30 mouse cellular contexts compared by ENCODE assay signal in genomic region chrX:68243958-68244357, GRCm38 (mm10).
"Had no signal": no experiment of that assay in that cellular context is flagged by ENCODE, and none has a peak within 500 bp of the region (broad histone marks: within the 10 kb centered on the region; RNA-seq: fewer than 3 reads in every experiment).

No protein-coding gene starts in this region.

- H3K27ac ChIP-seq: embryonic facial prominence, embryonic 10.5 days; embryonic facial prominence, embryonic 12.5 days; embryonic facial prominence, embryonic 13.5 days; embryonic facial prominence, embryonic 15.5 days; forebrain, embryonic 10.5 days; forebrain, embryonic 12.5 days; forebrain, embryonic 13.5 days; forebrain, embryonic 15.5 days; gastrocnemius, adult 2 months; heart, adult 2 months had no signal

- DNase-seq: cerebellum, adult 18-20 months; cerebellum, adult 2 months; cerebellum, adult 8-10 months; cerebellum, adult 9-10 months; cerebellum, adult 9-11 months; cerebellum, postnatal 10 days; cerebellum, postnatal 14 days; cerebellum, postnatal 25 days; cerebellum, postnatal 36 days; embryo, embryonic 11 days; forebrain, postnatal 0 days; gastrocnemius, adult 2 months; gastrocnemius, postnatal 10 days; gastrocnemius, postnatal 14 days; gastrocnemius, postnatal 25 days; gastrocnemius, postnatal 36 days; heart, adult 11 months; heart, adult 18-20 months; heart, adult 2 months had no signal

- H3K9ac ChIP-seq: embryonic facial prominence, embryonic 12.5 days; embryonic facial prominence, embryonic 13.5 days; embryonic facial prominence, embryonic 15.5 days; forebrain, embryonic 12.5 days; forebrain, embryonic 13.5 days; forebrain, embryonic 15.5 days; forebrain, postnatal 0 days had no signal

- H3K36me3 ChIP-seq: embryonic facial prominence, embryonic 10.5 days; embryonic facial prominence, embryonic 12.5 days; embryonic facial prominence, embryonic 13.5 days; embryonic facial prominence, embryonic 15.5 days; forebrain, embryonic 10.5 days; forebrain, embryonic 12.5 days; forebrain, embryonic 15.5 days had no signal

- ATAC-seq: forebrain, embryonic 13.5 days; forebrain, embryonic 14.5 days; forebrain, embryonic 15.5 days; forebrain, embryonic 16.5 days; forebrain, postnatal 0 days had no signal

- H3K4me2 ChIP-seq: embryonic facial prominence, embryonic 12.5 days; embryonic facial prominence, embryonic 13.5 days; embryonic facial prominence, embryonic 15.5 days; forebrain, embryonic 12.5 days; forebrain, embryonic 13.5 days; forebrain, embryonic 15.5 days had no signal

- H3K9me3 ChIP-seq: embryonic facial prominence, embryonic 10.5 days; embryonic facial prominence, embryonic 12.5 days; embryonic facial prominence, embryonic 13.5 days; embryonic facial prominence, embryonic 15.5 days; forebrain, embryonic 10.5 days; forebrain, embryonic 12.5 days; forebrain, embryonic 13.5 days; forebrain, embryonic 15.5 days had no signal

- H3K27me3 ChIP-seq: embryonic facial prominence, embryonic 12.5 days; embryonic facial prominence, embryonic 13.5 days; embryonic facial prominence, embryonic 15.5 days; forebrain, embryonic 12.5 days; forebrain, embryonic 13.5 days; forebrain, embryonic 15.5 days had no signal

- H3K4me3 ChIP-seq: embryonic facial prominence, embryonic 10.5 days; embryonic facial prominence, embryonic 12.5 days; embryonic facial prominence, embryonic 13.5 days; embryonic facial prominence, embryonic 15.5 days; erythroblast, embryonic 14.5 days; forebrain, embryonic 10.5 days; forebrain, embryonic 12.5 days; forebrain, embryonic 13.5 days; forebrain, embryonic 15.5 days; gastrocnemius, adult 2 months; heart, adult 2 months had no signal

- H3K4me1 ChIP-seq: embryonic facial prominence, embryonic 10.5 days; embryonic facial prominence, embryonic 12.5 days; embryonic facial prominence, embryonic 13.5 days; embryonic facial prominence, embryonic 15.5 days; forebrain, embryonic 10.5 days; forebrain, embryonic 12.5 days; forebrain, embryonic 13.5 days; forebrain, embryonic 15.5 days had no signal
